Mouse (Mus musculus) forebrain, postnatal 0 days (tissue): ENCODE measurements at regions not wholly inside any gene's neighbourhood (a gene's known extent, or its start where the extent isn't known, plus 50 kb on each side); places are given as distances from the start of the nearest gene placed in this dataset.
A peak's percentile ranks its signal among the peaks of the same experiment; 100 is the strongest.

Experiments used
- ATAC-seq: fragments of 200-750 bp; cut with Nextera tagmentation; 2 replicates; pipeline ENCODE4 v1.8.0; 2017; ENCODE audit warnings: mild to moderate bottlenecking, moderate library complexity
- DNase-seq: peaks from one replicate; pipeline ENCODE4 v3.0.0-alpha.2; 2015
- H3K27ac ChIP-seq: fragments of 300-500 bp; sonication (generic); 2 replicates; pipeline ENCODE4 v1.5.1; 2014; ENCODE audit warnings: low read depth, mild to moderate bottlenecking, antibody characterized with exemption, low read length, moderate library complexity, mixed read lengths
- H3K27me3 ChIP-seq: fragments of 300-500 bp; sonication (generic); 2 replicates; pipeline ENCODE4 v1.6.1; 2014; ENCODE audit warnings: mild to moderate bottlenecking, low read length, mixed read lengths; ENCODE audit not compliant: insufficient read depth
- H3K36me3 ChIP-seq: fragments of 300-500 bp; sonication (generic); 2 replicates; pipeline ENCODE4 v1.6.1; 2014; ENCODE audit warnings: mild to moderate bottlenecking, moderate library complexity; ENCODE audit not compliant: insufficient read depth
- H3K4me1 ChIP-seq: fragments of 300-500 bp; sonication (generic); 2 replicates; pipeline ENCODE4 v1.6.1; 2014; ENCODE audit warnings: antibody characterized with exemption; ENCODE audit not compliant: insufficient read depth
- H3K4me2 ChIP-seq: fragments of 300-500 bp; sonication (generic); 2 replicates; pipeline ENCODE4 v1.6.1; 2014; ENCODE audit warnings: low read depth, mild to moderate bottlenecking, moderate library complexity
- H3K4me3 ChIP-seq: fragments of 300-500 bp; sonication (generic); 2 replicates; pipeline ENCODE4 v1.5.1; 2014; ENCODE audit warnings: low read depth, low read length, mixed read lengths
- H3K9ac ChIP-seq: fragments of 300-500 bp; sonication (generic); 2 replicates; pipeline ENCODE4 v1.6.1; 2014; ENCODE audit warnings: mild to moderate bottlenecking
- H3K9me3 ChIP-seq: fragments of 300-500 bp; sonication (generic); 2 replicates; pipeline ENCODE4 v1.6.1; 2016; ENCODE audit warnings: low read length
- CTCF ChIP-seq: sonication (generic); IDR thresholded peaks from 2 replicates; pipeline ENCODE4 v1.5.1; 2016; ENCODE audit warnings: antibody characterized with exemption, control low read depth, low read depth
- WGBS: fragments of 180-500 bp; shearing (Covaris S2); extraction: QIAGEN DNeasy Blood & Tissue Kit; methylation state at CpG from one replicate; pipeline ENCODE4 v1.1.7; 2014; 5-methylcytosine and 5-hydroxymethylcytosine counted together

- Histone ChIP-seq H3K9ac (no peak overlapping the region), H3K9me3 (no peaks in the 10 kb centered on the region), H3K4me2 (no peak overlapping the region), H3K4me3 (no peak overlapping the region), H3K27ac (no peak overlapping the region), H3K36me3 (no peaks in the 10 kb centered on the region), H3K27me3 (no peaks in the 10 kb centered on the region), H3K4me1 (no peaks in the 10 kb centered on the region)
- ATAC-seq (no peak), DNase-seq (no peak)
- 93% methylated on average over 3 of the region's 3 CpGs for WGBS
- no peak for TF ChIP-seq CTCF
Measured at GRCm38 (mm10) chr5:98108394-98108793, 58.6 kb upstream of the Prdm8 start.

- ATAC-seq (peak; percentile 50; the same call in 1 of the 2 replicates), DNase-seq (peak; percentile 39)
- H3K27ac ChIP-seq, result no peak overlapping the region
- WGBS, result 42% methylated on average over 6 of the region's 6 CpGs
- no peak for TF ChIP-seq CTCF
- no peak overlapping the region for H3K4me2 ChIP-seq
- H3K4me1 ChIP-seq, result no peaks in the 10 kb centered on the region
- no peaks in the 10 kb centered on the region for H3K27me3 ChIP-seq
- no peaks in the 10 kb centered on the region for H3K9me3 ChIP-seq
- no peaks in the 10 kb centered on the region for H3K36me3 ChIP-seq
- H3K4me3 ChIP-seq, result no peak overlapping the region
- H3K9ac ChIP-seq, result no peak overlapping the region
Measured at GRCm38 (mm10) chr5:98106261-98106660, 60.7 kb upstream of the Prdm8 start.

GRCm38 (mm10) chr5:98083409-98083808, 52.6 kb upstream of the Antxr2 start:
- DNase-seq, result peak; percentile 53
- WGBS, result 36% methylated on average over 7 of the region's 7 CpGs
- Histone ChIP-seq H3K4me2 (no peak overlapping the region), H3K27ac (no peak overlapping the region), H3K9me3 (no peaks in the 10 kb centered on the region), H3K4me3 (no peak overlapping the region), H3K36me3 (no peaks in the 10 kb centered on the region), H3K27me3 (no peaks in the 10 kb centered on the region), H3K4me1 (no peaks in the 10 kb centered on the region), H3K9ac (no peak overlapping the region)
- peak; percentile 81 for ATAC-seq
- TF ChIP-seq CTCF, result no peak

GRCm38 (mm10) chr5:98081204-98081603, 50.4 kb upstream of the Antxr2 start:
- no peaks in the 10 kb centered on the region for H3K4me1 ChIP-seq
- no peak for ATAC-seq

More at GRCm38 (mm10) chr5:98081204-98081603, 50.4 kb upstream of the Antxr2 start:
- DNase-seq, result no peak
- Histone ChIP-seq H3K4me2 (no peak overlapping the region), H3K9me3 (no peaks in the 10 kb centered on the region), H3K4me3 (no peak overlapping the region), H3K9ac (no peak overlapping the region), H3K27ac (no peak overlapping the region), H3K36me3 (no peaks in the 10 kb centered on the region), H3K27me3 (no peaks in the 10 kb centered on the region)
- no peak for TF ChIP-seq CTCF
- WGBS, result 87% methylated on average over 5 of the region's 5 CpGs
